Mouse (Mus musculus): ENCODE results near the gene Myo5c.
"Not testable (repeated sequence)": the region's sequence is repeated elsewhere in the genome, so short reads cannot be mapped to it uniquely, and the experiment has no call there.

Myo5c gene

GRCm38 (mm10) chr9:75244527-75244926, 12.7 kb downstream of the Myo5c start:
- no peak for DNase-seq (ENCODE audit: low spot score)

DNA sequence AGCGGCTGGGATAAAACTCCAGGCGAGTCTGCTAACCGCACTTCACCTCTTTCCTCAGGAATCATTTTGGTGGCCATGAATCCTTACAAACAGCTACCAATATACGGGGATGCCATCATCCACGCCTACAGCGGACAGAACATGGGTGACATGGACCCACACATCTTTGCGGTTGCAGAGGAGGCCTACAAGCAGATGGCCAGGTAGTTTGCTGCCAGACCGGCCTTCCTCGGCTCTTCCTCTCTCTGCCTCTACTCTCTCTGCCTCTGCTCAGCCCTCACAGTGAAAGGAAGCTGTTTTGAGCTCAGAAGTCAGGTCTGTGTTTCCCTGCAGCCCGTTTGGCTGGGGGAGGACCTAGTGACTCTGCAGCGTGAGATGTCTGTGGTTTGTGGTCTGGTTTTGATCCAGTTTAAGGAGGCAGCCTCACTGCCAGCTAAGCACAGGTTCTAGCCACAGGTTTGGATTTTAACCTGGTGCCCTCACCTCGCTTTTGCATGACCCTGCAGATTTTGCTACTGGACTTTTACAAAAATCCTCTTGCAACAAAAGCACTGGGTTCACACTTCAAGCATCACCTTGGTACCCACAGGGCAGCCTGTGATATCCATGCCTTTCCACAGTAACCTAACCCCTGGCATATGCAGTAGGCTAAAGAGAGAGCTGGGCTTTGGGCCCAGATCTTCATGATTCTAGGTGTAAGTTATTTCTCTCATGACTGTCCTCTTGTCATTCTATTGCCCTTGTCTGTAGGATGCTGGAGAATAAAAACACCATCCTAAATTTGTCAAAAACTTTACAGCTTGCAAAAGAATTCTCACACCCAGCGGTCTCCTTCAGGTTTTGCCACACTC, 14.5 kb downstream of the Myo5c start:
- DNase-seq (ENCODE audit: low spot score): no peak

DNA sequence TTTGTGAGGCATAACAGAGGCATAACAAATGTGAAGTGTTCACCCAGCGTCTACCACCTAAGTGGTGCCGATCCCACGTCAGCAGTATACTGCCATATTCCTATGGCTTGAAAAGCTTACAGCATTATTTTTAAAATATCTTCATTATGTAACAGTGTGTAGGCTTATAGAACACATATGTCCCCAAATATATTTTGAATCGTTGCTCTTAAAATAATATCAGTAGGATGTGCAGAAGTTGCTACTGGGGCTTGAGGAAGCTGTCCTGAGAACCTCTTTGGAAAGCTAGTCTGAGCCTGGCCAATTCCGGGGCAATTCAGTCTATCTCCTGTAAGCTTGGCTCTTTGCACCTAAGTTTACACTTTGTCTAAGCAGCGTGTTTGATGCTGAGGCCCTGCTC, 16.1 kb downstream of the Myo5c start:
- no peak for DNase-seq (ENCODE audit: low spot score)

GRCm38 (mm10) chr9:75248359-75248758, 16.5 kb downstream of the Myo5c start:
- DNase-seq (ENCODE audit: low spot score): no peak

- DNase-seq (ENCODE audit: low spot score): no peak
Observed at GRCm38 (mm10) chr9:75248874-75249273, 17.1 kb downstream of the Myo5c start.

- DNase-seq (ENCODE audit: low spot score): not testable (repeated sequence)
Observed at GRCm38 (mm10) chr9:75253158-75253557, 21.3 kb downstream of the Myo5c start.

DNA sequence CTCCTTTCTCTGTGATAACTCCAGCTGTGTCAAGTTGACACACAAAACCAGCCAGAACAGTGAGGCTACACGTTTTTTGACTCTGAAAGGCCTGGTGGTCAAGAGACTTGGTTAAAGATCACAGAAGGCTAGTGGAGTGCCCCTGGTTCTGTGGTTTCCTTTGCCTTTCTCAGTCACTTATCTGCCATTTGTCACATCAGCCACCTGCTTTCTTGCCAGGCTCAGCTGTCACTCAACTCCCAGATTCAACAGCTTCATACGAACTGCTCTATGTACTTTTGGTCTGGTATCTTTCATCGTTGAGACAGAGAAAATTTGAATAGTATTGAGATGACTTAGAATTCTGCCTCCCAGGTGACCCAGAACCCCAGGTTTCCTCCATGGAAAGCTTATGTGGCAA, 21.9 kb downstream of the Myo5c start:
- no peak for DNase-seq (ENCODE audit: low spot score)

GRCm38 (mm10) chr9:75254196-75254955, 22.6 kb downstream of the Myo5c start:
- no peak for DNase-seq (ENCODE audit: low spot score)

DNA sequence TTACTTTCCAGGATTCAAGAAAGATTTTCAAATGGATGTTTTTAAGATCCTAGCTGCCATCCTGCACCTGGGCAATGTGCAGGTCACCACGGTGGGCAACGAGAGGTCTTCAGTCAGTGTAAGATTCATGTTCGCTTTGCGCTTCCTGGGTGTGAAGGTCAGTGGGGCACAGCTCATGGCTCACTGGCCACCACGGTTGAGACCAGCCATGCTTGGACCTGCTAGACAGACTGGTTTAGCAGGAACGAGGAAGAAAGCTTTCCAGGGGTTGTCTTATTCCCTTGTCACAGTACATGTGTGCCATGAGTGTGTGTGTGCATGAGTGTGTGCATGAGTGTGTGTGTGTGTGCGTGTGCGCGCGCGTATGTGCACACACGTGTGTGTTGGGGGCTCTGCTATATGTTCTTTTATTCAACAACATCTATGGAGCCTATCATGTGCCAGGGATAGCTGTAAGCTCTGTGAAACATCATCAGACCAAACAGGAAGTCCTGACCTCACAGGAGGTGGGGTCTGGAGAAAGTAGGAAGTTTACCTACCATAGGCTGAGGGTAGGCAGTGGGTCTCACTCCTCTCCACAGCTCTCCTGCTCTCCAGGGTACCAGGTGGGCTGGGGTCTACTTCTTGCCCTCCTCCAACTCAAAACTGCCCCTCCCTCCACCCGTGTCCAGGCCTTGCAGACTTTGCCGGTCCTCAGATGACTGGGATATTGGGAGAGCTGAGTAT, 24.2 kb downstream of the Myo5c start:
- no peak for DNase-seq (ENCODE audit: low spot score)

DNA sequence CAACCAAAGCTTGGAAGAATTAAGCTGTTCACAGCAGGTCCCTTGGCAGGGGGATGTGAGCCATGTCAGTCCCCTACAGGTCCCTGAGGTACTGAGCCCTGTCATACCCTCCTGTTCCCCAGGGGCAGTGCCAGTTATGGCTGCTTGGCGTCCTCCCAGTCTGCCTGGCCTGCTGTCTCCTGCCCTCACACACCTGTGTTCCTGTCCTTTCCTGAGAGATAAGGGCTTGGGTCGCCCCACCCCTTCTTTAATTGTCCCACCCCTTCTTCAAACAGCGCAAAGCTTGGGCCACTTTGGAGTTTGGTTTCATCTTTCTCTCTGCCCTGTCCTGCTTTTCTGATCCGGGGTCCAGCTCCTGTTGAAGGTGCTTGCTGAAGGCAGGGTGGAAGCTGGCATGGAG, 27.0 kb downstream of the Myo5c start:
- no peak for DNase-seq (ENCODE audit: low spot score)

DNA sequence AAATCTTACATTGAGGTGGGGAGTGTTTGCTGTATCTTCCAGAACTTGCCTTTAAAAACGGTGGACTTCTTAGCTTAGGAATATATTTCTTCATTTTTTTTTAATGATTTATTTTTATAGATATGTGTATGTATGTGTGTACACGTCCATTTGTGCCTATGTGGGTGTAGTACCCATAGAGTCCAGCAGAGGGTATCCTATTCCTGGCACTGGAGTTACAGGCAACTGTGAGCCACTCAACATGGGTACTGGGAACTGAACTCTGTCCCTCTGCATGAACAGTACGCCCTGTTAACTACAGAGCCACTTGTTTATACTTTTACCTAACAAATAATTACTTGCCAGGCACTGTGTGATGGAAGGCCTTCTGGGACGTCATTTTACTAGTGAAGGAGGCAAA, 27.8 kb downstream of the Myo5c start:
- no peak for DNase-seq (ENCODE audit: low spot score)

DNA sequence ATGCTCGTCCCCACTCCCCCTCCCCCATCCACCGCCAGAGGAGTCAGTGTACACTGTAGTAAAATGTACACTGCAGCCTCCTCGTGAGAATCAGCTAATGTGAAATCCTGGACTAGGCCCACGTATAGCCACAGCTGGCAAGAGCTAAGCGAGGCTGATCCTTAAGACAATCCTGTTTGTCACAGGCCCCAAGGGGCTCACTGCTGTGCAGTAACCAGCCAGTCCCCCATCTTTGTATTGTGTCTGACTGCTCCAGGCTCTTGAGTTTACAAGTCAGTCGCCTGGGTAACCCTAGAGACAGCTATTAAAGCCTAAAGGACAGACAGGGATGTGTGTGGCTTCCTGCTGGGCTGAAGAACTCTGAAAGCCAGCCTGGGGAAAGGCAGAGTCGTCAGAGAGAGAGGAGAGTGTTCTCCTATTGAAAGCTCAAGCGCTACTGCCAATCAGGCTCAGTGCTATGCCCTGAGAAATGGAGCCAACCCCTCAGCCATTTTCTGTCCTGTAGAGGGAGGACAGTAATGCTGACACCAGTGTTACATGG, 29.6 kb downstream of the Myo5c start:
- DNase-seq (ENCODE audit: low spot score): no peak

DNA sequence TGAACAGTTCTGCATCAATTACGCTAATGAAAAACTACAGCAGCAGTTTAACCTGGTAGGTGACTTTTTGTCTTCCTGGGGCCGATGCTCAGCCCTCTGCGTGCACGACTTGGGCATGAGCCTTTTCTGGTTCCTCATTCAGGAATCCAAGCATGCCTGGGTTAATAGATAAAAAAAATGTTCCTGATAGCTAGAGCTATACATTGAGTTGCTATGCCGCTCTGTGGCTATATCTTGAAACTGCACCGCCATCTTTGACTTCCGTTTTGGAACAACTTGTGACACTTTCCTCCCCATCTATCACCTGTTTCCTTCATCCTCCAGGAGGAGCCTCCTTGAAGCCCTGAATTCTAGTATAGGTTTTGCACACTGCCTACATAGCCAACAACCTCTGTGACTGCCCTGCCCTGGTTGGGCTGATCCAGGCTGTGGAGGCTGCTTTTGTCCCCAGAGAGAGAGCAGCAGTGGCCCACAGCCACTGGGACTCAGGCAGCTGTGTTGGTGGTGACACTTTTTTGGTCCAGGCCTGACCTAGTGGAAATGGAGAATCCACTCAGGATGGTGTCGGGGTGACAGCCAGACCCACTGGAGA, 30.5 kb downstream of the Myo5c start:
- no peak for DNase-seq (ENCODE audit: low spot score)

- DNase-seq (ENCODE audit: low spot score): no peak
Observed at GRCm38 (mm10) chr9:75264008-75264718, 32.3 kb downstream of the Myo5c start.

DNA sequence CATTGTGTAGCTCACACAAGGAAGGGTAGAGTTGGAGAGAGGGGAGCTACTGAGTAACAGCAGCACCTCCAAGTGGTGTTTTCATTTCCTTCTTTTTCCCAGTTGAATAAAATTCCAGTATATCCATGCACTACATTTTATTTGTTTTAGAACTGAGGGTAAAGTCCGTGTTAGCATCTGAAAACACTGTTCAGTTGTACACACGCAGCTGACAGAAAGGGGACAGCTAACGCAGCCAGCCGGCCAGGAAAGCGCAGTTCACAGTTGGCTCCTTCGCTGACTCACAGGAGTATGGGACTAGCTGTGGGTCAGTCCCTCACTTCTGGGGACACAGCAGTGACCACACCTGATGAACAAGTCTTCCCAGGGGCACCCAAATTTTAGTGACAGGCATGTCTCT, 35.3 kb downstream of the Myo5c start:
- DNase-seq (ENCODE audit: low spot score): no peak

DNA sequence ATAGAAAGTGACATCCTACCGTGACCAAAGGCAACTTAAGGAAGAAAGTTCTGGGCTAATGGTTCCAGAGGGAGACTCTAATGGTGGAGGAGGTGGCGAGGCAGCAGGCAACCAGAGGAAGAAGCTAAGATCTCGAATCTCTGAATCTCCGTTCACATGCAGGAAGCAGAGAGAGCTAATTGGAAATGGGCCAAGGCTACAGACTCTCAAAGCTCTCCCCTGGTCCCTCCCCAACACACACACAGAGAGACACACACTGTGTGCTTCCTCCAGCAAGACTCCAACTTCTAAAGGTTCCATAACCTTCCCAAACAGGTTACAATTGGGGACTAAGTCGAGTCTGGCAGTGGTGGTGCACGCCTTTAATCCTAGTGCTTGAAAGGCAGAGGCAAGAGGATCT, 38.6 kb downstream of the Myo5c start:
- DNase-seq (ENCODE audit: low spot score): no peak

- no peak for DNase-seq (ENCODE audit: low spot score)
Observed at GRCm38 (mm10) chr9:75271539-75271938, 39.7 kb downstream of the Myo5c start.

DNA sequence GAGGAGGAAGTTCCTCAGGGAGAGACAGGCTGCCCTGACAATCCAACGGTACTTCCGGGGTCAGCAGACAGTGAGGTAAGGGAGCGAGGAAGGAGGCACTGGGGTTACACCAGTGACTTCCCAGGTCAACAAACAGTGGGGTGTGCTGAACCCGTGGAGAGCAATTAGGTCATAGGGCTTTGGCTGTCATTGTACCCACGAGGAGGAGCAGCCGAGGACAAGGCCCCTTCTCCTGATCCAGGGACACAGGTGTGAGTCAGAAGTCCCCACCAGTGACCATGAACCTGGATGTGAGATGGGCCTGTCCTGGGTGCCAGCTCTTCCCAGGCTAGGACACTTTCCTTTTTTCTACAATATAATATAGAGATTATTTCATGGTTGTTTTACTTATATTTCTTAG, 41.8 kb downstream of the Myo5c start:
- DNase-seq (ENCODE audit: low spot score): no peak

- DNase-seq (ENCODE audit: low spot score): peak; percentile 33
Observed at GRCm38 (mm10) chr9:75274486-75274885, 42.7 kb downstream of the Myo5c start.

GRCm38 (mm10) chr9:75275051-75275450, 43.2 kb downstream of the Myo5c start:
- DNase-seq (ENCODE audit: low spot score): no peak

- DNase-seq (ENCODE audit: low spot score): no peak
Observed at GRCm38 (mm10) chr9:75280814-75281213, 49.0 kb downstream of the Myo5c start.
